Mouse (Mus musculus) bone marrow, adult 2 months (tissue): ENCODE data around the gene Ptprg. TPM values are rescaled to one million over a fixed set of nuclear protein-coding genes. Genes with fewer than 3 reads are reported as not detected.

Experiments
- H3K27ac ChIP-seq: fragments of 200-500 bp; 2 replicates; pipeline ENCODE4 v1.5.1; 2012; ENCODE audit warnings: low read depth, mild to moderate bottlenecking, control low read depth, inconsistent platforms, low read length; ENCODE audit not compliant: control insufficient read depth, poor library complexity, insufficient read depth
- H3K4me1 ChIP-seq: fragments of 200-500 bp; 2 replicates; pipeline ENCODE4 v1.6.1; 2011; ENCODE audit warnings: low read length; ENCODE audit not compliant: control insufficient read depth, insufficient read depth
- H3K4me3 ChIP-seq: fragments of 200-500 bp; replicated peaks from 2 replicates; pipeline ENCODE3; 2011; ENCODE audit warnings: mild to moderate bottlenecking, low read depth, low read length, control low read depth; ENCODE audit not compliant: control insufficient read depth
- CTCF ChIP-seq: fragments of 200-500 bp; IDR thresholded peaks from 2 replicates; pipeline ENCODE4 v1.5.1; 2011; ENCODE audit warnings: low read length, control low read depth; ENCODE audit not compliant: control insufficient read depth, insufficient read depth
- POLR2A ChIP-seq: fragments of 200-500 bp; IDR thresholded peaks from 2 replicates; pipeline ENCODE4 v1.6.1; 2011; ENCODE audit warnings: low read depth, mild to moderate bottlenecking, control low read depth, low read length, borderline replicate concordance; ENCODE audit not compliant: control insufficient read depth
- WGBS: fragments of 180-500 bp; shearing (Covaris S2); methylation state at CpG from one replicate; pipeline ENCODE4 v1.1.7; 2018; 5-methylcytosine and 5-hydroxymethylcytosine counted together
- polyA plus RNA-seq: library from polyadenylated mRNA; stranded (reverse); fragments of >200 nt; gene quantifications from 2 replicates; pipeline ENCODE4 v1.2.4, GENCODE M21; 2011; ENCODE audit warnings: low replicate concordance; ENCODE audit not compliant: missing spikeins, insufficient read depth, insufficient read length

The Ptprg gene
- polyA plus RNA-seq, 1 experiment: 0.27 TPM

DNA sequence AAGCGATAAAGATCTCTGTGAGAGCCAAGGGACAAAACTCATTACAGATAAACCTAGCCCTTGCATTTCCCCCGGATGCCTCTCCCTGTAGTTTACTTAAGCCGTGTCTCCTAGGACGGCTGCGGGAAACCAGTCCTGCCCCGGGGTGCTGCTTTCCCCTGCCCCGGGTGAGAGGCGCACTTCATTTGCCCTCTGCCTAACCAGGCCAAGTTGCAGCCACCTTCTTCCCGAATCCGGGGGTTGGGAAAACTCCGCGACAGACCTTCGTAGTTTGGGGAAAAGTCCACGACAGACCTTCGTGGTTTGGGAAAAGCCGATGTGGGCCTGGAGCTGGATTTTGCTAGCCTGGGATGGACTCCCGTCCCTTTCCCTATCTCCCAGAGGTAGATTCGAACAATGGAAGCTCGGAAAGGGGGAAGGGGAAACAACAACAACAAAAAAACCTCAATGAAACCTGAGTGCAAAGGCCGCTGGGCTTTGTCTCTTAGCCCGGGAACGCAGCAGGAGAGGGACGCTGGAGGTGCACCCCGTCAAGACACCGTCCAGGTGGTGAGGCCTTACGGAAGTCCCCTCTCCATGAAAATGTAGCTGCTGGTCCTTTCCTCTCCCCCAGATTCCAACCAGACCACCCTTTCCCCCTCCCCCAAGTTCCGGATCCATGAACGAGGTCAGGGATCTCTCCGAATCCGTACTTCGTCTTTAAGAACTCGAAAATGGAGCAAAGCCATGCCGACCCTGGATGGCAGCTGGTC lies 635 bp upstream of the Ptprg start:
- no peak for TF ChIP-seq CTCF
- no peak for TF ChIP-seq POLR2A
- 3% methylated on average over 33 of the region's 33 CpGs for WGBS
- Histone ChIP-seq H3K4me3 (peak overlapping the region; percentile 16), H3K27ac (no peak overlapping the region; the same call in 1 of the 2 replicates), H3K4me1 (no peaks in the 10 kb centered on the region)

DNA sequence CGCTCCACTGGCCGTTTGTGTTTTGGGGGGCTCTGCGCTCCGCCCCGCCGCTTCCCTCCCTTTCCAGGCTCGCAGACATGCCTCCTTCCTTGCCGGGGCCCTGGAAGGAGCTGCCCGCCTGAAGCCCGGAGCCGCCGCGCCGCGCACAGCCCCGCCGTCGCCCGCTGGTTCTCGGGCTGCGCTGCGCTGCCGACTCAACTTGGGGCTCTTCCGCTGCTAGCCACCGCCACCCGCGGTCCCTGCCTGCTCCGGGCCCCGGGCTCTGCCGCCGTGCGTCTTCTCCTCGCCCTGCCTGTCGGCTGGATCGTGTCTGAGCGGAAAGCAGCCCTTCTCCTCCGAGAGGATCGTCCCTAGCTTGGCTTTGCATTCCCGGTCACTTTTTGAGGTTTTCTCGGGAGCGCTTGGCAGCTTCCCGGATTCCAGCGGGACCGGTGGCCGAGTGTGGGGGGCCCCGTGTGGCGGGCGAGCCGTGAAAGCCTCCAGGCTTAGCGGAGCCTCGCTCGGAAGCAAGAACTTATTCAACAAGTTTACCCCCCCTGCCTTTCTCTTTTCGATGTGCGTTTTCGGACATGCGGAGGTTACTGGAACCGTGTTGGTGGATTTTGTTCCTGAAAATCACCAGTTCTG lies 460 bp downstream of the Ptprg start:
- H3K4me3 ChIP-seq: peak overlapping the region; percentile 25
- WGBS: 1% methylated on average over 57 of the region's 57 CpGs
- TF ChIP-seq CTCF (no peak), POLR2A (no peak)
- H3K27ac ChIP-seq: no peak overlapping the region; the same call in 1 of the 2 replicates
- H3K4me1 ChIP-seq: no peaks in the 10 kb centered on the region

DNA sequence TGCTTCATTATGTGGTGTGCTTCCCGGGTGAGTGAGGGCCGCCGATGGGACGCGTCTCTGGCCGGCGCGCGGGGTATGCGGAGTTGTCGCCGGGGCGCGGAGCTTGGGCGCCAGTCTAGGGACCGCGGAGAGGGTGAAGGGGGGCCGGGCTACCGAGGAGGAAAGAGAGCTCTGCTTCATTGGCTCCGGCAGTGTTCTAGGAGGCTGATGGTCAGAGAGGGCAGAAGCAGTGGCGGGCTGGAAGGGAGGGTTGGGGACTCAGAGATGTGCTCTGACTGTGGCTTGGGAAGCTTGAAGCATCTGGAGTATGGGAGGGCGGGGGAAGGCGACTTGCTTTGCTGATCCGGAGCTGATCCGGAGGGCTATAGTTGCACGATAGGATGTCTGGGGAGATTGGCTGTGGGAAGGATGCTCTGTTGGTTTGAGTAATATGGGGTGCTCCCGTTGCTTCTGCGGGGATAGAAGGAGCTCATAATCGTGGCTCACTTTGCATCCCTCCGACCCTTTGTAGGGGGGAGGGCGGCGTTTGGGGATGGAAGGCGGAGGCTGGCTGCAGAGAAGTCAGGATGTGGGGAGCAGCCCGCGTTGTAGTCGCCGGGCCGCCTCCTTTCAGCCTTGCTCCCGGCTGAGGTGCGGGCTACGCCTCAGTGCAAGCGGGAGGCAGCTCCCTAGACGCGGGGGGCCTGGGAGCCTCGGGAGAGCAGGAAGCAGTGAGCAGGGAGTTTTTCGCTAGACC lies 1.1 kb downstream of the Ptprg start:
- H3K4me1 ChIP-seq: no peaks in the 10 kb centered on the region
- 2% methylated on average over 46 of the region's 46 CpGs for WGBS
- TF ChIP-seq CTCF (no peak), POLR2A (no peak)
- H3K27ac ChIP-seq: no peak overlapping the region; the same call in 1 of the 2 replicates
- no peak overlapping the region for H3K4me3 ChIP-seq

DNA sequence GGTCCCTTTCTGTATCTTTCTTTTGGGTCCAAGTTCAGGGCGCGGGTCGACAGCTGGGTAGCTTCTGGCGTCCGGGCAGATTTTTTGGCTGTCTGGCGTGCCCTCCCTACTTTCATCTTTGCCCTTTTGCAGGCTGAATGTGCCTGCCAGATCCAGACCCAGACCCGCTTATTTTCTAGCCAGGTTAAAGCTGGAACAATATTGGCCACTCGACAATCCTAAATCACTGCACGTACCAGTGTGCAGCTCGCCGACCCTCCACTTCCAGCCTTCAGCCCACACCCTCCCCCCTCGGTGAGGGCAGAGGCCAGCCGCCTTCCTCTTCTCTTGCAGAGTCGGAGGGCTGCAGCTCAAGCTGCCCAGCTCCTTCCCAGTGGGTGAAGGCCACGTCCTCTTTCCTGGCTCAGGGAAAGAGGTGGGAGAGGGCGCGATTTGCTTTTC lies 1.7 kb downstream of the Ptprg start:
- H3K4me3 ChIP-seq: no peak overlapping the region
- TF ChIP-seq POLR2A: no peak

DNA sequence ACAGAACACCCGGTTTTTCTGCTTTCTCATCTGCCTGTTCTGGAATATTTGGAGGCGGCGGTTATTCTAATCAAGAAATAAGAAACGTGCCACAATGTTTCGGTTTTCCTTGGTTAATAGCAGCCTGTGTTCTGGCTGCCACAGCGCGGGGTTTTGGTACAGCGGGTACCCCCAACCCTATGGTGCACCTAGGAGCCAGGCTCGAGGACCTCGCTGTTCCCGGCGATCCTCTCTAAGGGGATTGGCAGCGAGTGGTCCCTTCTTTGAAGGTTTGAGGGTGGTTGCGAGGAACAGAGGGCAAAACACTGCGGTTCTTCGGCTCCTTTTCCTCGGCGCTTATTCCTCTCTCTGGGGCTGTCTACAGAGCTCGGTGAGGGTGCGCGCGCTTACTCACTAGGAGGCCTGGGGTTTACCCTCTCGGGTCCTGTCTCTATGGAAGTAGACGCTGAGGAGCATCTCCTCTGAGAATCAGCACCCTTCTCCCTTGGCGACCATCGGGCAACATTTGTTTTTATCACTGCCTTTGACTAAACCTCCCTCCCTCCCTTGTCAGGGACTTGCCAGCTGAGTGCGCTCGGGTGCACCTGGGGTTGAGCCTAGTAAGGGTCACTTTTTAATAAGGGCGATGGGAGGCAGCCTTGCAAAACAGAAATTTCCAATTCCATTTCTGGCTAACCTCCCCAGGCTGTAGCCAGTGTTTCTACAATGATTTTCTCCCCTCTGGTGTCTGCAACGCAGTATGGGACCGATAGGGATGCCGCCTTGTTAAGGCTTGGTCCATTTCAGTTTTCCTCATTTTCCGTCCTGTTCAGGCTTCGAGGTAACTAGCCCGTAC lies 2.4 kb downstream of the Ptprg start:
- Histone ChIP-seq H3K27ac (no peak overlapping the region), H3K4me3 (no peak overlapping the region), H3K4me1 (no peaks in the 10 kb centered on the region)
- WGBS: 6% methylated on average over 35 of the region's 35 CpGs
- TF ChIP-seq POLR2A (no peak), CTCF (no peak)

More for the DNA sequence above, 1.7 kb downstream of the Ptprg start:
- Histone ChIP-seq H3K27ac (no peak overlapping the region), H3K4me1 (no peaks in the 10 kb centered on the region)
- 1% methylated on average over 17 of the region's 17 CpGs for WGBS

DNA sequence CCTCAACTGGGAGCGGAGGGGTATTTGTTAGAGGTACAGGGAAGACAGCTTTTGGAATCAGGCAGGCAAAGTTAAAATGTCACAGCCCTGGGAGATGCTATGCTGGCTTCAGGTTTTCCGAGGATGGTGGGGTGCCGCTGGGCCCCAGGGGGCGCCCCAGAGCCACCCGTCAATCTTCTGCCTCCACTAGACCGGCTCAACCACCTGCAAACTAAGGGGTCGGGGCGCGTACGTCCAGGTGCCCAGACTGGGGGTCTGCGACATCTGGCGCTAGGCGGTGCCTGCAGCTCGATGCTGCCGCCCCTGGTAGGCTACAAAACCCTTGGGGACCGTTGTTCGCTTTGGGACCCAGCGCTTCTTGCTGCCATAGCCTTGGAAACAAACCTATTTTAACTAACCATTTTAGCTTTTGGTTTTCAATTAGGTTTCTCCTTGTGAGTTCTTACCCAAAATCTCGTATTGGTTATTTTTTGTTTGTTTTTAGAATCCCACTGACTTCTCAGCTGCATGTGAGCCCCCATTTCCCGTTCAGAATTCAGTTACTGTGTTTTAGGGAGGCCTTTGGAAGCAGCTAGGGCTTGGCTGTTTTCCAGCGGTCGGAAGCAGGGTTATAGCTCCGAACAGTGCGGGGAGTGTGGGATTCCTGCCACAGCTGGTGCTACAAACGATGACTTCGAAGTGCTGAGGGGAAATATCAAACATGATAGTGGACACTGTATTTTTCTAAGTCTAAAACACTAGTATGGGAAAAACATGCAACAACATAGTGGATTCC lies 3.2 kb downstream of the Ptprg start:
- no peaks in the 10 kb centered on the region for H3K4me1 ChIP-seq
- no peak overlapping the region for H3K4me3 ChIP-seq
- no peak overlapping the region for H3K27ac ChIP-seq
- TF ChIP-seq CTCF: no peak
- TF ChIP-seq POLR2A: no peak
- 11% methylated on average over 26 of the region's 26 CpGs for WGBS

DNA sequence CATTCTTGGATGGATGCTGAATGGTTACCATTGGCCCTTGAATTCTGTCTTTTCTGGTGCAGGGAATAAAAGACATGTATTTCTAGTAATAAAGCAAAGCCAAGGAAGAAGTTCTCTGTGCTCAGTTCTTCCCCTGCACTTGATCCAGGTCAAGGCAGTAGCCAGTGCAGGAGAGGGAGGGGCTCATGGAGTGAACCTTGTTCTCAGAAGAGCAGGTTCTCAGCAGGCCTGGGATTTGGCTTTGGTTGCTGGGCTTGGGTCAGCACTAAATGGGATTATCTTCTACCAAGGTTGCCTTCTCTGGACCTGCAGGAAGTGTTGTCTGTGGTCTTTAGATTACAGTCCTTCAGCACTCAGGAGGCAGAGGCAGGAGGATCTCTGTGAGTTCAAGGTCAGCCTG lies 5.2 kb downstream of the Ptprg start:
- no peak overlapping the region for H3K4me3 ChIP-seq
- TF ChIP-seq CTCF (no peak), POLR2A (no peak)
- no peaks in the 10 kb centered on the region for H3K4me1 ChIP-seq
- H3K27ac ChIP-seq: no peak overlapping the region
